Mouse (Mus musculus) right cerebral cortex, postnatal 36 days (tissue): Measurements from ENCODE around the gene Gm3417.
"Not testable (repeated sequence)": the region's sequence is repeated elsewhere in the genome, so short reads cannot be mapped to it uniquely, and the experiment has no call there.

Source experiments
- DNase-seq, 2 experiments: peaks; one replicate each; pipeline ENCODE4 v3.0.0; 2022; ENCODE audit warnings: low spot score in 2 of 2, mixed read lengths in 1 of 2

The Gm3417 gene

GRCm38 (mm10) chr17:14958686-14959327, 19.8 kb downstream of the Gm3417 start:
- DNase-seq = no peak

GRCm38 (mm10) chr17:14953452-14953851, 25.1 kb downstream of the Gm3417 start:
- DNase-seq = no peak

GRCm38 (mm10) chr17:14949161-14949827, 29.3 kb downstream of the Gm3417 start:
- no peak for DNase-seq

- no peak for DNase-seq
Observed at GRCm38 (mm10) chr17:14944551-14944950, 34.0 kb downstream of the Gm3417 start.

- no peak for DNase-seq
Observed at GRCm38 (mm10) chr17:14943729-14944059, 34.9 kb downstream of the Gm3417 start.

- peak; percentile 97 to 98 for DNase-seq
Observed at GRCm38 (mm10) chr17:14943009-14943728, 35.4 kb downstream of the Gm3417 start, which contains the start of the genes Wdr27 and 1600012H06Rik. TSS of gene Wdr27 (minus strand) at chr17:14943158. TSS of gene 1600012H06Rik (plus strand) at chr17:14943184.

- DNase-seq = not testable (repeated sequence)
Observed at GRCm38 (mm10) chr17:14942181-14942580, 36.4 kb downstream of the Gm3417 start.

GRCm38 (mm10) chr17:14935841-14936605, 42.6 kb downstream of the Gm3417 start:
- DNase-seq = no peak

GRCm38 (mm10) chr17:14935280-14935679, 43.3 kb downstream of the Gm3417 start:
- DNase-seq = not testable (repeated sequence)

- DNase-seq = no peak
Observed at GRCm38 (mm10) chr17:14931469-14931868, 47.1 kb downstream of the Gm3417 start.

- DNase-seq = no peak
Observed at GRCm38 (mm10) chr17:14930697-14931096, 47.9 kb downstream of the Gm3417 start.

- no peak for DNase-seq
Observed at GRCm38 (mm10) chr17:14928631-14929030, 50.0 kb downstream of the Gm3417 start.

- DNase-seq = no peak
Observed at GRCm38 (mm10) chr17:14927644-14928218, 50.9 kb downstream of the Gm3417 start.

GRCm38 (mm10) chr17:14921582-14921981, 57.0 kb downstream of the Gm3417 start:
- no peak for DNase-seq

GRCm38 (mm10) chr17:14917866-14918265, 60.7 kb downstream of the Gm3417 start:
- no peak for DNase-seq

GRCm38 (mm10) chr17:14914401-14914800, 64.2 kb downstream of the Gm3417 start:
- DNase-seq = no peak
